Mouse (Mus musculus): ENCODE measurements at regions not wholly inside any gene's neighbourhood (a gene's known extent, or its start where the extent isn't known, plus 50 kb on each side); places are given as distances from the start of the nearest gene placed in this dataset.

DNA sequence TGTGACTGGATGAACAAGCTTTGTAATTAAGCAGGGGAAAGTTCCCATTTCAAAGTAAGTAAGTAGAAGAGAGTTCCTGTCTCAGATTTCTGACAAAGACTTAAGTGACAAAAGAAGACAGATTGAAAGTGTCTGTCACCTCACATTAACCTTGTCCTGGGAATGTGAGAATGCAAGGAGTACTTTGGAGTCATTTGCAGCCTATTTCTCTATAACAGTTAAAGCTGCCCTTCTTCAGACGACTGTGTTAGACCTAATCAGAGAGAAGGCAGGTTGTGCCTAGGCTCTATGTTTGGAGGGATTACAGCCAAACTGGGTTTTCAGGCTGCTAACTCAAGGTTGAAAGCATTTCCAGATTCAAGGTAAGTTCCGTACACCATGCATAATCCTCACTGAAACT is 446.5 kb downstream of the Pdgfc start:
- no peaks in the 10 kb centered on the region for H3K36me3 ChIP-seq (ENCODE audit: control insufficient read depth, insufficient read depth)
- H3K4me1 ChIP-seq (replicated peaks; ENCODE audit: control insufficient read depth, insufficient read depth, low read length) = no peaks in the 10 kb centered on the region
- H3K27ac ChIP-seq (ENCODE audit: low read length) = no peak overlapping the region
- no peak overlapping the region for H3K4me3 ChIP-seq (replicated peaks; ENCODE audit: low read length)
- H3K4me2 ChIP-seq (ENCODE audit: low read length) = no peak overlapping the region
- no peak overlapping the region for H3K9ac ChIP-seq (replicated peaks; ENCODE audit: low read depth, low read length)
- no peaks in the 10 kb centered on the region for H3K9me3 ChIP-seq (ENCODE audit: control insufficient read depth, low read length)
- WGBS = 60% methylated on average over 2 of the region's 2 CpGs
- no peaks in the 10 kb centered on the region for H3K27me3 ChIP-seq (replicated peaks; ENCODE audit: control insufficient read depth, insufficient read depth, low read length)
- no peak for ATAC-seq

DNA sequence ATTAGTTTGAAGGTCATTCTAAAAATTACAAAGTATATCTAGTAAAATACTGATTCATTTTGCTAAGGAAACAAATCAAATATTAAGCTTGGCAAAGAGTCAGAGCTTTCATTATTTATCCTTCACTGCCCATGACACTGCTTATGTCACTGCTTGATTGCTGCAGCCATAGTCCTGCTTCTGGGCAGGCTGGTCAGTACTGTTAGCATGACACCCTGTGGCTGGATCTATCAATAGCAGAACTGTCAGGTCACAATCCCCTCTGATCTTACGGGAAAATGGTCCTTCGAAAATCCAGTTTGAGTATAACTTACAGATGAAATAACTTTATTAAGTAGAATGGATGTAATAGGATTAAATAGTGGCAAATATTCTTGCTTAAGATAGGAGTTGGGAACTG is 447.1 kb downstream of the Pdgfc start:
- H3K36me3 ChIP-seq (ENCODE audit: control insufficient read depth, insufficient read depth) = no peaks in the 10 kb centered on the region
- no peak overlapping the region for H3K4me2 ChIP-seq (ENCODE audit: low read length)
- no peak overlapping the region for H3K27ac ChIP-seq (ENCODE audit: low read length)
- no peaks in the 10 kb centered on the region for H3K27me3 ChIP-seq (replicated peaks; ENCODE audit: control insufficient read depth, insufficient read depth, low read length)
- H3K9ac ChIP-seq (replicated peaks; ENCODE audit: low read depth, low read length) = no peak overlapping the region
- no peaks in the 10 kb centered on the region for H3K9me3 ChIP-seq (ENCODE audit: control insufficient read depth, low read length)
- no peaks in the 10 kb centered on the region for H3K4me1 ChIP-seq (replicated peaks; ENCODE audit: control insufficient read depth, insufficient read depth, low read length)
- no peak for ATAC-seq
- 62% methylated on average over 2 of the region's 2 CpGs for WGBS
- no peak overlapping the region for H3K4me3 ChIP-seq (replicated peaks; ENCODE audit: low read length)

DNA sequence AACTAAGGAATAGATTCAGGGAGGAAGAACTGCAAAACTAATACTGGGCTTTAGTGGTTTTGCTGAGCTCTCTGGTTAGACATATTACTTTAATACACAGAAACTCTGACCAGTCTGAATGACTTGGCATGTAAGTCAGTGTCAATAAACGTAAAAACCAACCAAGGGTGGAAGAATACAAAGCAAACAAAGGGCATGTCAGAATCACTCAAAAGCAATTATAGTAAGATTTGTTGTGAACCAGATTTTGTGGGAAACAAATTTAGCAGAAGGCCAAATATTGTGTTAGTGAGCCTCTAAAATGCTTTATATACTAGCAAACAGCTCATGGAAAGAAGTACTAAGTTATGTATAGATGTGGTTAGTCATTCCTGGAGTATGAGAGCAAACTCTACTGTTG is 427.1 kb upstream of the Ctso start:
- Histone ChIP-seq H3K4me1 (replicated peaks; ENCODE audit: control insufficient read depth, insufficient read depth, low read length) (no peaks in the 10 kb centered on the region), H3K4me2 (ENCODE audit: low read length) (no peak overlapping the region), H3K4me3 (replicated peaks; ENCODE audit: low read length) (no peak overlapping the region), H3K36me3 (ENCODE audit: control insufficient read depth, insufficient read depth) (no peaks in the 10 kb centered on the region), H3K27ac (ENCODE audit: low read length) (no peak overlapping the region), H3K27me3 (replicated peaks; ENCODE audit: control insufficient read depth, insufficient read depth, low read length) (no peaks in the 10 kb centered on the region), H3K9me3 (ENCODE audit: control insufficient read depth, low read length) (no peaks in the 10 kb centered on the region), H3K9ac (replicated peaks; ENCODE audit: low read depth, low read length) (no peak overlapping the region)
- WGBS = 78% methylated on average over 1 of the region's 1 CpGs
- ATAC-seq = no peak

DNA sequence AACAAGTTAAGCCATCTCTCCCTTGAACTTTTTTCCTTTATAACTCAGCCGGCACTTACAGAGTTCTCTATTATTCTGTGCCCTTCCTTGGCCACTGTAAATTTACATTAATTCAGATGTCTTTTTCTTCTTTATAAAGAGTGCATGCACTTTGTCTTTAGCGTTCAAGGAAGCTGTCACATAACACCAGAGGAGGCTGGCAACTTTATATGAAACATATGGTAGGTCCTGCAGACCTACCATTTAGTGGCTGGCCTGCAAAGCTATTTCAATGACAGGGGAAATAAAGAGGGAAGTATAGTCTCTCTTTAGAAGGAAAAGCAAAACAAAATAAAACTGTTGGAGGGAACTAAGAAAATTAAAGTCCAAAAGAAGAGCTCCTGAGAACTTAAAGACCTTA is 423.8 kb upstream of the Ctso start:
- no peak overlapping the region for H3K4me3 ChIP-seq (replicated peaks; ENCODE audit: low read length)
- no peaks in the 10 kb centered on the region for H3K9me3 ChIP-seq (ENCODE audit: control insufficient read depth, low read length)
- WGBS = 25% methylated on average over 2 of the region's 2 CpGs
- H3K4me2 ChIP-seq (ENCODE audit: low read length) = no peak overlapping the region
- no peaks in the 10 kb centered on the region for H3K27me3 ChIP-seq (replicated peaks; ENCODE audit: control insufficient read depth, insufficient read depth, low read length)
- no peaks in the 10 kb centered on the region for H3K4me1 ChIP-seq (replicated peaks; ENCODE audit: control insufficient read depth, insufficient read depth, low read length)
- ATAC-seq = no peak
- H3K9ac ChIP-seq (replicated peaks; ENCODE audit: low read depth, low read length) = no peak overlapping the region
- H3K27ac ChIP-seq (ENCODE audit: low read length) = no peak overlapping the region
- H3K36me3 ChIP-seq (ENCODE audit: control insufficient read depth, insufficient read depth) = no peaks in the 10 kb centered on the region

DNA sequence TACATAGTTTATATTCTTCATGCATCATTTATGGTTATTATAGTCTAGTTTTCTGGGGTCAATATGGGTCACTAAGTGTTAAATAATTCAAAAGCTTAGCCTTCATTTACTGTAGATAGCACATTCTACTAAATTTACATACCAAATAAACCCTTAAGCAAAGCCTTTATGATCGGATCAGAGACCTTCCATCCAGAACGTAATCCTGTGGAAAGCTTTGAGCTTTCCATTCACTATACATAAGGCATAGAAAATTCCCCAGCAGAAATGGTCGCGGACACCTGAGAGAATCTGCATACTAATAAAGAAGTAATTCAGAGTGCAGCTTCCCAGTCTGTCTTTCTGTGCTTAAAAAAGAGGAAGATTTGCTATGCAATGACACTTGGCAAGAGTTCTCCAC is 410.6 kb upstream of the Ctso start:
- Histone ChIP-seq H3K27me3 (replicated peaks; ENCODE audit: control insufficient read depth, insufficient read depth, low read length) (no peaks in the 10 kb centered on the region), H3K4me2 (ENCODE audit: low read length) (no peak overlapping the region), H3K9ac (replicated peaks; ENCODE audit: low read depth, low read length) (no peak overlapping the region), H3K36me3 (ENCODE audit: control insufficient read depth, insufficient read depth) (no peaks in the 10 kb centered on the region), H3K27ac (ENCODE audit: low read length) (no peak overlapping the region), H3K4me1 (replicated peaks; ENCODE audit: control insufficient read depth, insufficient read depth, low read length) (no peaks in the 10 kb centered on the region), H3K4me3 (replicated peaks; ENCODE audit: low read length) (no peak overlapping the region), H3K9me3 (ENCODE audit: control insufficient read depth, low read length) (no peaks in the 10 kb centered on the region)
- WGBS = 24% methylated on average over 4 of the region's 4 CpGs
- no peak for ATAC-seq

DNA sequence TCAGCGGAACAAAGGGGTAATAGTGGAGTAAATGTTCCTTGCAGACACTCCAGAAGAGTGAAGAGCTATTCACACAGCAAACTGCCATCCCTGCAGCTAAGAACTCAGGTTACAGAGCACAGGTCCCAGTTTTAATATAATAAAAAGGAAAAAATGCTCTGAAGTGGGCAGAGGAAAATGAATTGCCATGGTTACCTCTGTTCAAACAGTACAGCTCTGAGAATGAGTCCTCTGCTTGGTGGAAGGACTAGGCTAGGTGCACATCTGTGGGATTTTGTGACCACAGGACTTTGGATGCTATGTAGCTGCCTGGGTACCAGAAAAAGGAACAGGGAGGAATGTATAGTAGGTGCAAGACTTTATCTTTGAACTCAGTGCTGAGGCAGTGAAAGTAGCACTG is 401.5 kb upstream of the Ctso start:
- Histone ChIP-seq H3K27me3 (replicated peaks; ENCODE audit: control insufficient read depth, insufficient read depth, low read length) (no peaks in the 10 kb centered on the region), H3K27ac (ENCODE audit: low read length) (no peak overlapping the region), H3K4me1 (replicated peaks; ENCODE audit: control insufficient read depth, insufficient read depth, low read length) (peaks cover 3% of the 10 kb centered on the region; the same call in 1 of the 2 replicates), H3K9me3 (ENCODE audit: control insufficient read depth, low read length) (no peaks in the 10 kb centered on the region), H3K36me3 (ENCODE audit: control insufficient read depth, insufficient read depth) (no peaks in the 10 kb centered on the region), H3K9ac (replicated peaks; ENCODE audit: low read depth, low read length) (no peak overlapping the region), H3K4me2 (ENCODE audit: low read length) (no peak overlapping the region), H3K4me3 (replicated peaks; ENCODE audit: low read length) (no peak overlapping the region)
- no peak for ATAC-seq
- 94% methylated on average over 1 of the region's 1 CpGs for WGBS

DNA sequence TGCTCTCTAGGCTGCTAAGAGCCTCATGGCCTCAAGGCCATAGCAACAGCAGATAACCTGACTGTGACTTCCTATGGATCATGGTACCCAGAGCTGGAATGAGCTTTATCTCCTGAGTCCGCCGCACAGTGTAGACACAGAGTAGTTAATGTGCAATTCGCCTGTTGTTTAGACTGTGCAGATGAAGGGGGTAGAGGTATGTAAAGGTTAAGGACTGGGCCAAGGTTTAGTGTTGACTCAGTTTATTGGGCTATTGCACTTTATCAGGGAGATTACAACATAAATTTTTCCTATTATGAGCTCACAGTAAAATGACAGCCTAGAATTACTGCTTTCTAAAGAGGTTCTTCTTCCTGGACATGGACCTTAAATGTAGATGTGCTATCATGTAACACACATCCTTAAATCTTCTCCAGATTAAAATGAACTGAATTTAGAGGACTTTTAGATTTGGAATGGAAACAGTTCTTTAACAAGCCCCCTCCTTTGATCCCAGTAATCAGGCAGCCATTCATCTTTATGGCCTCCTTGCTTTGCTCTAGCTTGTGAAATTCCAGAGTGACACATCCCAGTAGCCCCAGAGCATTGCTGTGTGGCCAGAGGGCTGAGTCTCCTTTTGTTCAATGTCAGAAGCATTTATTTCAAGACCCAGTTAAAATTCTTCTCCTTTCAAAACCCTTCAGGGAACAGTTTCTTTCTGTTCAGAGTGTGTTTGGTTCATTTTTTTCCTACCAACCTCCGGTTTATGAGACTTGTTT is 396.8 kb upstream of the Ctso start:
- H3K4me1 ChIP-seq (replicated peaks; ENCODE audit: control insufficient read depth, insufficient read depth, low read length) = peaks cover 2% of the 10 kb centered on the region; the same call in 1 of the 2 replicates
- WGBS = 76% methylated on average over 4 of the region's 4 CpGs
- H3K36me3 ChIP-seq (ENCODE audit: control insufficient read depth, insufficient read depth) = no peaks in the 10 kb centered on the region
- H3K27ac ChIP-seq (ENCODE audit: low read length) = no peak overlapping the region
- ATAC-seq = no peak
- no peak overlapping the region for H3K4me3 ChIP-seq (replicated peaks; ENCODE audit: low read length)
- H3K9ac ChIP-seq (replicated peaks; ENCODE audit: low read depth, low read length) = no peak overlapping the region
- no peak overlapping the region for H3K4me2 ChIP-seq (ENCODE audit: low read length)
- no peaks in the 10 kb centered on the region for H3K27me3 ChIP-seq (replicated peaks; ENCODE audit: control insufficient read depth, insufficient read depth, low read length)
- H3K9me3 ChIP-seq (ENCODE audit: control insufficient read depth, low read length) = no peaks in the 10 kb centered on the region

DNA sequence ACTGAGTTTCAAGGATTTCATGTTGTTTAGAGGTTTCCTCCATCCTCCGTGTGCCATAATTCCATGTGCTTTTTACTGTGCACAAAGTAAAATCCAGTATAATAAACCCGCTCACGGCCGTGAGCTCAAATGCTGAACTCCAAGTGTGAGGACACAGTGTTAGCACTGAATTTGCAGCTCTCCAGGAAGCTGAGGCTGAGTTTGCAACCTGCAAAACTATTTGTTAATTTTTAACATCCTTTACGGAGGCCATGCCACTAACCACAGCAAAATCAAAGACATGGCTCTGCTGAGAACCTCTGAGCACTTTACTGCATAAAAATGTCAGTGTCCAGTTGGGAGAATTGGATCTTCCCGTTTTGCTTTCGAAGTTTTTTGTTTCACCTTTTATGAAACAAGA is 377.6 kb upstream of the Ctso start:
- no peak overlapping the region for H3K9ac ChIP-seq (replicated peaks; ENCODE audit: low read depth, low read length)
- no peak overlapping the region for H3K4me3 ChIP-seq (replicated peaks; ENCODE audit: low read length)
- 73% methylated on average over 7 of the region's 7 CpGs for WGBS
- H3K36me3 ChIP-seq (ENCODE audit: control insufficient read depth, insufficient read depth) = no peaks in the 10 kb centered on the region
- no peak overlapping the region for H3K27ac ChIP-seq (ENCODE audit: low read length)
- no peak for ATAC-seq
- no peak overlapping the region for H3K4me2 ChIP-seq (ENCODE audit: low read length)
- no peaks in the 10 kb centered on the region for H3K27me3 ChIP-seq (replicated peaks; ENCODE audit: control insufficient read depth, insufficient read depth, low read length)
- H3K9me3 ChIP-seq (ENCODE audit: control insufficient read depth, low read length) = no peaks in the 10 kb centered on the region
- no peaks in the 10 kb centered on the region for H3K4me1 ChIP-seq (replicated peaks; ENCODE audit: control insufficient read depth, insufficient read depth, low read length)

DNA sequence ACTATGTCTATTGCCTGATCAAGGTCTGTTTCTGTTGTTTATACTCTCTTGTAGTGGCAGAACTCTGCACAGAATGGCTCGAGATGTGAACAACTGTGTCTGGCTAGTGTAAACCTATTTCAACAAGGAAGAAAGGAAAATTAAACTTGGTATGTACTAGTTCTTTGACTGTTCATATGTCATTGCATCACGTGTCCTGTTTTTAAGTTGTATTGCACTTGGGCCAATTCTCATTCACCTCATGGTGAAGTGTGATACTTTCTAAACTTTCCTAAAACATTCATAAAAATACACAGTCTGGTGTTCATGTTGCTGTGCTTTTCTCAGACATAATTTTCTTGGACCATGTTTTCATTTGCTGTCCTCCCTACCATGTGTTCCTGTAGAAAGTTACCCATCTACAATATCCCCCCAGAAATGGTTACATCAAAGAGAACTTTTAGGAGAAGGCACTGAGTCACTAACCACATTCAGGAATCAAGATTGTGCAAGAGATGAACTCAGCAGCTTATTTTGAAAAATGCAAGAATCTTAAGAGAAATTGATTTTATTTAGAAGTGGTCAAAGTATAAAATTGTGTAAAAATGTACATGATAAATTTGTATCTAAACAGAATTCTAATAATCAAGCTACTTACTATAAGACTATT is 369.7 kb upstream of the Ctso start:
- no peak overlapping the region for H3K4me3 ChIP-seq (replicated peaks; ENCODE audit: low read length)
- H3K4me1 ChIP-seq (replicated peaks; ENCODE audit: control insufficient read depth, insufficient read depth, low read length) = no peaks in the 10 kb centered on the region
- ATAC-seq = no peak
- no peak overlapping the region for H3K27ac ChIP-seq (ENCODE audit: low read length)
- H3K4me2 ChIP-seq (ENCODE audit: low read length) = no peak overlapping the region
- no peak overlapping the region for H3K9ac ChIP-seq (replicated peaks; ENCODE audit: low read depth, low read length)
- H3K27me3 ChIP-seq (replicated peaks; ENCODE audit: control insufficient read depth, insufficient read depth, low read length) = no peaks in the 10 kb centered on the region
- no peaks in the 10 kb centered on the region for H3K36me3 ChIP-seq (ENCODE audit: control insufficient read depth, insufficient read depth)
- H3K9me3 ChIP-seq (ENCODE audit: control insufficient read depth, low read length) = no peaks in the 10 kb centered on the region
- 92% methylated on average over 2 of the region's 2 CpGs for WGBS

Measured in forebrain, embryonic 16.5 days (tissue).